Comparison of ENCODE assay signal across 8 mouse cellular contexts in genomic region chr12:71976361-71976960, GRCm38 (mm10).
DNase-seq lines count a peak whose midpoint lies in the region; ATAC-seq and TF ChIP-seq lines count a peak whose summit lies in the region.
"Had no signal": no experiment of that assay in that cellular context is flagged by ENCODE, and none has a peak within 500 bp of the region (broad histone marks: within the 10 kb centered on the region; RNA-seq: fewer than 3 reads in every experiment).

No protein-coding gene starts in this region.

- intact Hi-C loops in heart, postnatal 25 days (cut with DNase I), result loop anchor here (5.0 kb wide), 1 partner anchor 79 kb away; no protein-coding TSS in a partner anchor

- WGBS in heart, embryonic 14.5 days, result 36% methylated on average over 7 of the region's 7 CpGs
- 61% methylated on average over 7 of the region's 7 CpGs for WGBS in midbrain, embryonic 14.5 days
- 78% methylated on average over 7 of the region's 7 CpGs for WGBS in midbrain, embryonic 11.5 days
- WGBS in forebrain, embryonic 15.5 days, result 23% methylated on average over 7 of the region's 7 CpGs
- WGBS in neural tube, embryonic 15.5 days, result 63% methylated on average over 7 of the region's 7 CpGs
- WGBS in thymus, adult 2 months, result 80% methylated on average over 7 of the region's 7 CpGs

- H3K4me3 ChIP-seq in heart, embryonic 14.5 days (ENCODE audit: control insufficient read depth in 1 of 2, insufficient read depth in 1 of 2, low read depth in 1 of 2, low read length in 2 of 2), result no peak overlapping the region
- H3K4me3 ChIP-seq in midbrain, embryonic 14.5 days (replicated peaks; ENCODE audit: low read depth, low read length), result no peak overlapping the region
- H3K4me3 ChIP-seq in midbrain, embryonic 11.5 days (ENCODE audit: low read depth, low read length), result no peak overlapping the region
- H3K4me3 ChIP-seq in forebrain, embryonic 15.5 days, result no peak overlapping the region
- H3K4me3 ChIP-seq in neural tube, embryonic 15.5 days (replicated peaks), result no peak overlapping the region
- no peak overlapping the region for H3K4me3 ChIP-seq in thymus, adult 2 months (ENCODE audit: control insufficient read depth, insufficient read depth, low read length)

- H3K4me1 ChIP-seq in heart, embryonic 14.5 days (ENCODE audit: control insufficient read depth in 2 of 2, insufficient read depth in 2 of 2, low read length in 2 of 2), result peaks cover 55 to 85% of the 10 kb centered on the region in 2 experiments
- 0 out of 2 replicates have a peak, but pooled peaks cover 5% of the 10 kb centered on the region for H3K4me1 ChIP-seq in midbrain, embryonic 14.5 days (ENCODE audit: control insufficient read depth, insufficient read depth, low read length)
- H3K4me1 ChIP-seq in midbrain, embryonic 11.5 days (ENCODE audit: control insufficient read depth, insufficient read depth, low read length), result peaks cover 8% of the 10 kb centered on the region
- H3K4me1 ChIP-seq in forebrain, embryonic 15.5 days, result peaks cover 76% of the 10 kb centered on the region
- no peaks in the 10 kb centered on the region for H3K4me1 ChIP-seq in neural tube, embryonic 15.5 days
- H3K4me1 ChIP-seq in thymus, adult 2 months (replicated peaks; ENCODE audit: control insufficient read depth, insufficient read depth, low read length), result no peaks in the 10 kb centered on the region

- ATAC-seq in heart, embryonic 14.5 days (ENCODE audit: insufficient number of reproducible peaks, insufficient read depth, low FRiP score, low read depth), result no peak
- no peak for ATAC-seq in midbrain, embryonic 14.5 days (ENCODE audit: low FRiP score, low TSS enrichment)
- ATAC-seq in midbrain, embryonic 11.5 days (ENCODE audit: low FRiP score), result no peak
- 0 out of 2 replicates have a peak, but pooled peaks have one; percentile 5 for ATAC-seq in forebrain, embryonic 15.5 days (replicated peaks)
- no peak for ATAC-seq in neural tube, embryonic 15.5 days (ENCODE audit: low FRiP score)

- H3K27ac ChIP-seq in heart, embryonic 14.5 days (replicated peaks in 1 of 2; ENCODE audit: control insufficient read depth in 1 of 2, insufficient read depth in 1 of 2, low read depth in 2 of 2, low read length in 2 of 2), result peak overlapping the region; percentile 58 to 81
- H3K27ac ChIP-seq in midbrain, embryonic 14.5 days (replicated peaks; ENCODE audit: low read depth, low read length), result peak overlapping the region; percentile 34; the same call in 1 of the 2 replicates
- no peak overlapping the region for H3K27ac ChIP-seq in midbrain, embryonic 11.5 days (ENCODE audit: low read depth, low read length)
- H3K27ac ChIP-seq in forebrain, embryonic 15.5 days (replicated peaks), result peak overlapping the region; percentile 68
- H3K27ac ChIP-seq in neural tube, embryonic 15.5 days (replicated peaks), result 0 out of 2 replicates have a peak overlapping the region, but pooled peaks have one; percentile 2
- H3K27ac ChIP-seq in thymus, adult 2 months (ENCODE audit: control insufficient read depth, insufficient read depth, low read length), result no peak overlapping the region

- DNase-seq in heart, postnatal 25 days (ENCODE audit: low spot score), result no peak
- DNase-seq in midbrain, embryonic 14.5 days, result peak; percentile 67
- no peak for DNase-seq in midbrain, embryonic 11.5 days (ENCODE audit: low spot score, missing footprints)
- DNase-seq in thymus, adult 2 months, result no peak
- DNase-seq: gastrocnemius, postnatal 25 days had no signal

- peaks cover 78% of the 10 kb centered on the region for H3K36me3 ChIP-seq in heart, embryonic 14.5 days (ENCODE audit: control insufficient read depth, insufficient read depth, low read length)
- H3K36me3 ChIP-seq in midbrain, embryonic 14.5 days (ENCODE audit: control insufficient read depth, insufficient read depth, low read length), result peaks cover 92% of the 10 kb centered on the region
- H3K36me3 ChIP-seq in midbrain, embryonic 11.5 days (ENCODE audit: control insufficient read depth, insufficient read depth, low read length), result peaks cover 6% of the 10 kb centered on the region
- peaks cover 35% of the 10 kb centered on the region for H3K36me3 ChIP-seq in forebrain, embryonic 15.5 days
- H3K36me3 ChIP-seq in neural tube, embryonic 15.5 days, result peaks cover 71% of the 10 kb centered on the region
- H3K36me3 ChIP-seq in thymus, adult 2 months (ENCODE audit: control insufficient read depth, insufficient read depth, low read length), result no peaks in the 10 kb centered on the region

- no peak overlapping the region for H3K4me2 ChIP-seq in heart, embryonic 14.5 days (ENCODE audit: low read length)
- no peak overlapping the region for H3K4me2 ChIP-seq in midbrain, embryonic 14.5 days (ENCODE audit: low read length)
- H3K4me2 ChIP-seq in midbrain, embryonic 11.5 days, result no peak overlapping the region
- H3K4me2 ChIP-seq in forebrain, embryonic 15.5 days (replicated peaks), result no peak overlapping the region
- no peak overlapping the region for H3K4me2 ChIP-seq in neural tube, embryonic 15.5 days

- TF ChIP-seq CTCF in thymus, adult 2 months (IDR thresholded peaks at IDR 0.05; ENCODE audit: borderline replicate concordance, control insufficient read depth, extremely low read depth, insufficient read depth, low read length, poor library complexity), result no peak

- H3K27me3 ChIP-seq in heart, embryonic 14.5 days (ENCODE audit: control insufficient read depth, insufficient read depth, low read length), result no peaks in the 10 kb centered on the region
- no peaks in the 10 kb centered on the region for H3K27me3 ChIP-seq in midbrain, embryonic 14.5 days (ENCODE audit: control insufficient read depth, insufficient read depth, low read length)
- no peaks in the 10 kb centered on the region for H3K27me3 ChIP-seq in midbrain, embryonic 11.5 days (ENCODE audit: control insufficient read depth, insufficient read depth, low read length)
- no peaks in the 10 kb centered on the region for H3K27me3 ChIP-seq in forebrain, embryonic 15.5 days
- H3K27me3 ChIP-seq in neural tube, embryonic 15.5 days (replicated peaks), result no peaks in the 10 kb centered on the region
- no peaks in the 10 kb centered on the region for H3K27me3 ChIP-seq in thymus, adult 2 months (ENCODE audit: control insufficient read depth, insufficient read depth, low read length)

- H3K9ac ChIP-seq in heart, embryonic 14.5 days (ENCODE audit: low read length), result peak overlapping the region; percentile 52
- H3K9ac ChIP-seq in midbrain, embryonic 14.5 days (replicated peaks; ENCODE audit: low read length), result no peak overlapping the region
- no peak overlapping the region for H3K9ac ChIP-seq in midbrain, embryonic 11.5 days (ENCODE audit: low read length)
- H3K9ac ChIP-seq in forebrain, embryonic 15.5 days (replicated peaks), result no peak overlapping the region
- H3K9ac ChIP-seq in neural tube, embryonic 15.5 days (replicated peaks), result no peak overlapping the region

- H3K9me3 ChIP-seq in heart, embryonic 14.5 days (ENCODE audit: control insufficient read depth, low read length), result no peaks in the 10 kb centered on the region
- H3K9me3 ChIP-seq in midbrain, embryonic 14.5 days (ENCODE audit: control insufficient read depth, low read length), result no peaks in the 10 kb centered on the region
- H3K9me3 ChIP-seq in midbrain, embryonic 11.5 days (ENCODE audit: control insufficient read depth, low read length), result no peaks in the 10 kb centered on the region
- no peaks in the 10 kb centered on the region for H3K9me3 ChIP-seq in forebrain, embryonic 15.5 days
- H3K9me3 ChIP-seq in neural tube, embryonic 15.5 days (replicated peaks), result no peaks in the 10 kb centered on the region

- TF ChIP-seq POLR2A in thymus, adult 2 months (IDR thresholded peaks at IDR 0.05; ENCODE audit: control insufficient read depth, extremely low read depth, insufficient read depth, low read length, poor library complexity), result no peak

Comparison
In these comparisons a context has a peak if more than half of its experiments do, and no peak if none do; other contexts are left out.
1. H3K27ac ChIP-seq: peak in heart, embryonic 14.5 days (2 of 2), midbrain, embryonic 14.5 days (single experiment), forebrain, embryonic 15.5 days (single experiment) and neural tube, embryonic 15.5 days (single experiment); none in midbrain, embryonic 11.5 days (single experiment) and thymus, adult 2 months (single experiment).